Mouse (Mus musculus) 3T3-L1 (cell line): ENCODE data around the gene Ak5.

Experiments used
- DNase-seq: peaks from one replicate; pipeline ENCODE4 v3.0.0-alpha.2; 2015; ENCODE audit warnings: low read depth, low spot score

The Ak5 gene

DNA sequence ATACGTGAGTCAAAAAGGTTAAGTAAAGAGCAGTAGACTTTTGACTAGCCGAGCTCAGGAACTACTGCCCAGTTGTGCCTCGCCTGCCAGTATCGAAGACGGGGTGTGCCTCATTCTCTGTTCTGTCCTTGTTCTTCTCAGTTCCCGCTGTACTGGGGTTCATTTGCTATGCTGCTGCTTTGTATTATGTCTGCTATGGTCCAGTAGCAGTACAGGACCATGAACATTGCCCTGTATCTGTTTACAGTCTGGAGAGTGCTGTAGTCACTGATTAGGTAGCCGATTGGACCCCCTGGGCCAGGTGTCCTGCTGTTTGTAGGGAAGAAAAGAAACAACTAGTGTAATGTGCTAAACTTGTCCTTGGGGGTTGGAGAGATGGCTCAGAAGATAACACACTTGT is 230.1 kb downstream of the Ak5 start:
- DNase-seq = no peak

DNA sequence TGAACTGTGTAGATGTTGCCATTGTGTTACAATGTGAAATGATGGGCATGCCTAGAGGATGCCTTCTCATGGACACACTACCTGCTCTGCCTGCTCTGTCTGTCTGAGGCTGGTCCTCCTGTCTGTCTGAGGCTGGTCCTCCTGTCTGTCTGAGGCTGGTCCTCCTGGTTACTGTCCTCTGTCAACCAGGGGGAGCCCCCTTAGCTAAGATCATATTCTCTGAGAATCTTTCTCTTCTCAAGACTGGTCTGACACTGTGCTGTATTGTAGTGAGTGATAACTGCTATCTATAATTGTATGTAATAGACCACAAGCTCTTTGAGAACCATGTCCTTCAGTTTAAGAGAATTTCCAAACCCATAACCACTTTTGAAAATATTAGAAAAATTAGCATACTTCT is 232.6 kb downstream of the Ak5 start:
- DNase-seq = no peak

DNA sequence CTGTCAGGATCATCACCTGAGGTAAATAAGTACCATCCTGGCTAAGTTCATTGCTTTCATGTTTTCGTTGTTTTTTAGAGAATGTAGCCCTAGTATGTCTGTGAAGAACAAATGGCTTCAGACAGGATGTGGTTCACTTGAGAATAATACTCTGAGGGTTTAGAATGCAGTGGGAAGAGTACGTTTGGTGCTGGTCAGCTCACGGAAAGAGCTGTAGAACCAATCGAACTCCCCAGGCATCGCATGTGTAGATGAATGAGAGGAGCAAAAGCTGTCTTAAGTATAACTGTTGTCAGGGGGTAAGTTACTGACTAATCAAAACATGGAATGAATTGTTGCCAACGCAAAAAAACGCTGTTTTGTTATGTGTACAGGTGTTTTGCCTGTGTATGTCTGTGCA is 235.5 kb downstream of the Ak5 start:
- DNase-seq = no peak

DNA sequence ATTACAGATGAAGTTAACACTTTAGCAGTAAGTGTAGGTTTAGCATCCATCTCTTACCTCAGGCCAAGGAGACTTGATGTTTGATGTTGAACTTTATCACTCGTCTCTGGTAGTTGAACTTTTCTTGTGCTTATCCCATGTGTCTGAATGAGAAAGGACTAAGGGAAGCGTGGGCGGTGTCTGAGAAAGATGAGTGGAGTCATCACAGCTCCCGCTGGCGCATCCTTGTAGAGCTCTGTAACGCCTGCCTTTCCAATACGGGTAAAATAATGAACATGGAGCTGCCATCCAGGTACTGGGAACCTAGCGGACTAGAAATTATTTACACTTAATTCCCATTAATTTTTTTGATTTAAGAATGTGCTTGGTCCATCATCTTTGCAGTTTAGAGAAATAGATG is 239.2 kb downstream of the Ak5 start:
- no peak for DNase-seq
